Mouse (Mus musculus) fat pad, adult 2 months (tissue): ENCODE measurements around the gene Txlnb.
"Not testable (repeated sequence)": the region's sequence is repeated elsewhere in the genome, so short reads cannot be mapped to it uniquely, and the experiment has no call there.

Source experiments
- DNase-seq: peaks from one replicate; pipeline ENCODE4 v3.0.0-alpha.2; 2011; ENCODE audit warnings: low read depth, low spot score; ENCODE audit errors: extremely low read depth

Gene Txlnb

GRCm38 (mm10) chr10:17815052-17815451 lies 19.0 kb downstream of the Txlnb start:
- no peak for DNase-seq

- not testable (repeated sequence) for DNase-seq
Observed at GRCm38 (mm10) chr10:17820422-17820821, 24.4 kb downstream of the Txlnb start.

GRCm38 (mm10) chr10:17827391-17827790 lies 31.4 kb downstream of the Txlnb start:
- DNase-seq: no peak

- DNase-seq: no peak
Observed at GRCm38 (mm10) chr10:17829205-17829604, 33.2 kb downstream of the Txlnb start.

- no peak for DNase-seq
Observed at GRCm38 (mm10) chr10:17831041-17831440, 35.0 kb downstream of the Txlnb start.

- no peak for DNase-seq
Observed at GRCm38 (mm10) chr10:17835031-17835430, 39.0 kb downstream of the Txlnb start.

GRCm38 (mm10) chr10:17836275-17836674 lies 40.2 kb downstream of the Txlnb start:
- DNase-seq: no peak

GRCm38 (mm10) chr10:17842030-17842429 lies 46.0 kb downstream of the Txlnb start:
- no peak for DNase-seq

GRCm38 (mm10) chr10:17844781-17845537 lies 48.9 kb downstream of the Txlnb start:
- no peak for DNase-seq

- no peak for DNase-seq
Observed at GRCm38 (mm10) chr10:17857647-17858261, 61.7 kb downstream of the Txlnb start.

GRCm38 (mm10) chr10:17860701-17861480 lies 64.9 kb downstream of the Txlnb start:
- DNase-seq: no peak

GRCm38 (mm10) chr10:17869822-17870662 lies 74.0 kb downstream of the Txlnb start:
- DNase-seq: no peak

GRCm38 (mm10) chr10:17878002-17878919 lies 82.2 kb downstream of the Txlnb start:
- DNase-seq: no peak

- DNase-seq: no peak
Observed at GRCm38 (mm10) chr10:17880038-17880437, 84.0 kb downstream of the Txlnb start.

- no peak for DNase-seq
Observed at GRCm38 (mm10) chr10:17880724-17881123, 84.7 kb downstream of the Txlnb start.
